Mouse (Mus musculus) thymus, postnatal 25 days (tissue): ENCODE data around the gene Shisa4.

Experiments
- DNase-seq: peaks from one replicate; pipeline ENCODE4 v3.0.0; 2022

Gene Shisa4

GRCm38 (mm10) chr1:135374868-135375581 is at the start of gene Shisa4:
Gene Shisa4 (minus strand): TSS chr1:135375237.
- DNase-seq, result no peak

- DNase-seq, result no peak
These were observed 47.7 kb upstream of the Shisa4 start for GRCm38 (mm10) chr1:135422772-135423171.

- DNase-seq, result no peak
These were observed 39.0 kb upstream of the Shisa4 start for GRCm38 (mm10) chr1:135413996-135414395.

GRCm38 (mm10) chr1:135412130-135412529 is 37.1 kb upstream of the Shisa4 start:
- DNase-seq, result no peak

GRCm38 (mm10) chr1:135410967-135411366 is 35.9 kb upstream of the Shisa4 start:
- no peak for DNase-seq

GRCm38 (mm10) chr1:135408973-135409372 is 33.9 kb upstream of the Shisa4 start:
- DNase-seq, result no peak

GRCm38 (mm10) chr1:135405356-135405755 is 30.3 kb upstream of the Shisa4 start:
- no peak for DNase-seq

GRCm38 (mm10) chr1:135401452-135402110 is 26.5 kb upstream of the Shisa4 start:
- no peak for DNase-seq

- DNase-seq, result no peak
These were observed 24.4 kb upstream of the Shisa4 start for GRCm38 (mm10) chr1:135399466-135399865.

- DNase-seq, result no peak
These were observed 10.1 kb upstream of the Shisa4 start for GRCm38 (mm10) chr1:135385161-135385560.

- DNase-seq, result no peak
These were observed 9.1 kb upstream of the Shisa4 start for GRCm38 (mm10) chr1:135384171-135384570.

- peak; percentile 38 for DNase-seq
These were observed 6.5 kb upstream of the Shisa4 start for GRCm38 (mm10) chr1:135381560-135381959.

GRCm38 (mm10) chr1:135380071-135380991 is 5.3 kb upstream of the Shisa4 start:
- no peak for DNase-seq

GRCm38 (mm10) chr1:135379048-135379447 is 4.0 kb upstream of the Shisa4 start:
- DNase-seq, result no peak

GRCm38 (mm10) chr1:135378576-135378975 is 3.5 kb upstream of the Shisa4 start:
- no peak for DNase-seq

GRCm38 (mm10) chr1:135374175-135374867 is 716 bp downstream of the Shisa4 start:
- DNase-seq, result no peak

GRCm38 (mm10) chr1:135373171-135373677 is 1.8 kb downstream of the Shisa4 start:
- DNase-seq, result no peak

- DNase-seq, result no peak
These were observed 5.6 kb downstream of the Shisa4 start for GRCm38 (mm10) chr1:135369415-135369814.

GRCm38 (mm10) chr1:135368982-135369381 is 6.1 kb downstream of the Shisa4 start:
- DNase-seq, result no peak

- peak; percentile 48 for DNase-seq
These were observed 6.8 kb downstream of the Shisa4 start for GRCm38 (mm10) chr1:135368245-135368644.

- no peak for DNase-seq
These were observed 7.4 kb downstream of the Shisa4 start for GRCm38 (mm10) chr1:135367595-135367994.

GRCm38 (mm10) chr1:135367005-135367404 is 8.0 kb downstream of the Shisa4 start:
- DNase-seq, result no peak

- no peak for DNase-seq
These were observed 8.7 kb downstream of the Shisa4 start for GRCm38 (mm10) chr1:135366380-135366779.
